In the genomic region with DNA sequence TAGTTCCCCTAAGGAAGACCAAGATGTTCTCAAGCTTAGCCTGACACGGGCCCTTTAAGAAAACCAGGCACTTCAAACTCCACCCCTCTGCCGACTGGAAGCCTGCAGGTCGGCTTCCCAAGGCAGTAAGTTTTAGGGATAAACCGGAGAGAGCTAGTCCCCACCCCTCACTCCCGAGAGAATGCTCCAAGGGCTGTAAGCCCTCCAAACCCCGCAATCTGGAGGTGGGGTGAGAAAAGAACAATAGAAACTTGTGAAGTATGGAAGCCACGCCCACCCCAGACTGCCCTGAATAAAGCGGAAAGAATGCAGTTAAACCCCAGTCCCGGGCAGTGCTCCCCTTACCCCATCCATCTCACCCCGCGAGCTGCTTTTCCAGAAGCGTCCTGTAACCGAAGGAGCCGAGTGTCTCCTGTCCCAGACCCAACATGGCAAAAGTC, we compare ENCODE assay signal across 8 mouse cellular contexts. TPM values are rescaled to one million over a fixed set of nuclear protein-coding genes. Genes with fewer than 3 reads are reported as not detected.
A peak's percentile ranks its signal among the peaks of the same experiment; 100 is the strongest.
DNase-seq lines count a peak whose midpoint lies in the region; ATAC-seq and TF ChIP-seq lines count a peak whose summit lies in the region.

No protein-coding gene starts in this region.

- TF ChIP-seq POLR2A in embryonic fibroblast, embryonic 13.5 days (IDR thresholded peaks at IDR 0.05; ENCODE audit: low read depth, low read length), result peak; percentile 75

- H3K9me3 ChIP-seq in heart, embryonic 12.5 days (replicated peaks), result no peaks in the 10 kb centered on the region
- H3K9me3 ChIP-seq in kidney, embryonic 15.5 days (replicated peaks), result no peaks in the 10 kb centered on the region

- H3K4me1 ChIP-seq in embryonic fibroblast, embryonic 13.5 days (ENCODE audit: control insufficient read depth, insufficient read depth, low read length), result peaks cover 11% of the 10 kb centered on the region
- H3K4me1 ChIP-seq in heart, embryonic 12.5 days (replicated peaks), result peaks cover 37% of the 10 kb centered on the region
- H3K4me1 ChIP-seq in kidney, embryonic 15.5 days, result peaks cover 37% of the 10 kb centered on the region

- H3K4me2 ChIP-seq in heart, embryonic 12.5 days, result peak overlapping the region; percentile 78
- H3K4me2 ChIP-seq in kidney, embryonic 15.5 days, result peak overlapping the region; percentile 84

- WGBS in heart, embryonic 12.5 days, result under 1% methylated on average over 14 of the region's 14 CpGs
- under 1% methylated on average over 14 of the region's 14 CpGs for WGBS in kidney, embryonic 15.5 days

- H3K27ac ChIP-seq in embryonic fibroblast, embryonic 13.5 days (ENCODE audit: insufficient read depth, low read length), result peak overlapping the region; percentile 96
- peak overlapping the region; percentile 92 for H3K27ac ChIP-seq in heart, embryonic 12.5 days (ENCODE audit: poor library complexity, severe bottlenecking)
- H3K27ac ChIP-seq in kidney, embryonic 15.5 days, result peak overlapping the region; percentile 95

- no peaks in the 10 kb centered on the region for H3K27me3 ChIP-seq in heart, embryonic 12.5 days (replicated peaks)
- H3K27me3 ChIP-seq in kidney, embryonic 15.5 days, result no peaks in the 10 kb centered on the region

- no peaks in the 10 kb centered on the region for H3K36me3 ChIP-seq in heart, embryonic 12.5 days
- no peaks in the 10 kb centered on the region for H3K36me3 ChIP-seq in kidney, embryonic 15.5 days

- peak; percentile 64 for DNase-seq in CD4-positive, CD25-positive, alpha-beta regulatory T cell, adult 2 months (ENCODE audit: low read depth, low spot score)
- peak; percentile 92 for DNase-seq in ZHBTc4 (ENCODE audit: low read depth, low spot score)
- DNase-seq in lung, postnatal 14 days, result peak; percentile 55
- peak; percentile 58 for DNase-seq in ovary, postnatal 36 days (ENCODE audit: low spot score)
- peak; percentile 30 to 65 for DNase-seq in urinary bladder, postnatal 4 days (ENCODE audit: low spot score in 2 of 2)

- TF ChIP-seq CTCF in embryonic fibroblast, embryonic 13.5 days (IDR thresholded peaks at IDR 0.05; ENCODE audit: borderline replicate concordance, insufficient read depth, low read length), result no peak

- 0 out of 2 replicates have a peak, but pooled peaks have one; percentile 23 for ATAC-seq in heart, embryonic 12.5 days (ENCODE audit: insufficient number of reproducible peaks, low FRiP score)
- peak; percentile 35 for ATAC-seq in kidney, embryonic 15.5 days (replicated peaks; ENCODE audit: low FRiP score)

- H3K9ac ChIP-seq in heart, embryonic 12.5 days, result peak overlapping the region; percentile 68
- peak overlapping the region; percentile 50; the same call in 1 of the 2 replicates for H3K9ac ChIP-seq in kidney, embryonic 15.5 days

- peak overlapping the region; percentile 34 for H3K4me3 ChIP-seq in embryonic fibroblast, embryonic 13.5 days (ENCODE audit: insufficient read depth, low read length)
- H3K4me3 ChIP-seq in heart, embryonic 12.5 days, result peak overlapping the region; percentile 97
- H3K4me3 ChIP-seq in kidney, embryonic 15.5 days (replicated peaks), result peak overlapping the region; percentile 98

RNA-seq across cellular contexts. Expression of a gene that starts 1.9 kb away (rescaled TPM):
- polyA plus RNA-seq in embryonic fibroblast, embryonic 13.5 days (2011; ENCODE audit: insufficient read length, low read depth, missing spikeins), result 68.8 and 74.6 TPM in 2 replicates
- polyA plus RNA-seq in heart, embryonic 12.5 days (2016; fragmentation: Nextera tagmentation; extraction: Ambion mirVana), result 16.2 and 16.9 TPM in 2 replicates
- polyA plus RNA-seq in kidney, embryonic 15.5 days (2015; fragmentation: Nextera tagmentation; extraction: Ambion mirVana), result 22.5 and 22.9 TPM in 2 replicates

Comparison
In these comparisons a context has a peak if more than half of its experiments do, and no peak if none do; other contexts are left out.
1. Peak in every context shown above with its lines: DNase-seq, ATAC-seq, H3K4me3 ChIP-seq and H3K27ac ChIP-seq.
2. H3K4me3 ChIP-seq: peak in every context shown above with its lines; median percentile 98 in kidney, embryonic 15.5 days; 97 in heart, embryonic 12.5 days; 34 in embryonic fibroblast, embryonic 13.5 days.